In genomic region chrX:73824185-73825151, GRCm38 (mm10) we compare ENCODE assay signal across 9 mouse cellular contexts. TPM values are rescaled to one million over a fixed set of nuclear protein-coding genes. Genes with fewer than 3 reads are reported as not detected.
A peak's percentile ranks its signal among the peaks of the same experiment; 100 is the strongest.
DNase-seq lines count a peak whose midpoint lies in the region; ATAC-seq and TF ChIP-seq lines count a peak whose summit lies in the region.
"Had no signal": no experiment of that assay in that cellular context is flagged by ENCODE, and none has a peak within 500 bp of the region (broad histone marks: within the 10 kb centered on the region; RNA-seq: fewer than 3 reads in every experiment).

TSS of gene Pdzd4 (minus strand) at chrX:73824969.

- no peaks in the 10 kb centered on the region for H3K27me3 ChIP-seq in ES-Bruce4 (ENCODE audit: control insufficient read depth, insufficient read depth, low read length, poor library complexity, severe bottlenecking)
- no peaks in the 10 kb centered on the region for H3K27me3 ChIP-seq in forebrain, embryonic 14.5 days (replicated peaks; ENCODE audit: control insufficient read depth, insufficient read depth, low read length)
- peaks cover 17% of the 10 kb centered on the region; the same call in 1 of the 2 replicates for H3K27me3 ChIP-seq in lung, embryonic 15.5 days

- no peaks in the 10 kb centered on the region for H3K4me1 ChIP-seq in ES-Bruce4 (ENCODE audit: control insufficient read depth, insufficient read depth, low read length)
- H3K4me1 ChIP-seq in brown adipose tissue, adult 24 weeks (ENCODE audit: control insufficient read depth, insufficient read depth, insufficient read length, low read length): no peaks in the 10 kb centered on the region; the same call in 1 of the 2 replicates
- no peaks in the 10 kb centered on the region for H3K4me1 ChIP-seq in forebrain, embryonic 14.5 days (ENCODE audit: control insufficient read depth, insufficient read depth, low read length)
- H3K4me1 ChIP-seq in lung, embryonic 15.5 days: no peaks in the 10 kb centered on the region

- peak; percentile 87 for ATAC-seq in forebrain, embryonic 14.5 days
- ATAC-seq in lung, embryonic 15.5 days (ENCODE audit: borderline replicate concordance, extremely low read depth, low FRiP score, low TSS enrichment): peak; percentile 77

- peak within 1 kb of the TSS; percentile 81 for H3K9ac ChIP-seq in ES-Bruce4 (ENCODE audit: low read depth, poor library complexity, severe bottlenecking)
- H3K9ac ChIP-seq in forebrain, embryonic 14.5 days (ENCODE audit: low read length): peak within 1 kb of the TSS; percentile 81
- H3K9ac ChIP-seq in lung, embryonic 15.5 days: peak within 1 kb of the TSS; percentile 58

- no peaks in the 10 kb centered on the region for H3K36me3 ChIP-seq in ES-Bruce4 (ENCODE audit: control insufficient read depth, insufficient read depth, low read length, poor library complexity, severe bottlenecking)
- no peaks in the 10 kb centered on the region for H3K36me3 ChIP-seq in forebrain, embryonic 14.5 days (ENCODE audit: control insufficient read depth, insufficient read depth, low read length)
- H3K36me3 ChIP-seq in lung, embryonic 15.5 days: no peaks in the 10 kb centered on the region

- peak within 1 kb of the TSS; percentile 59 for H3K4me2 ChIP-seq in forebrain, embryonic 14.5 days (ENCODE audit: low read length)
- peak within 1 kb of the TSS; percentile 82 for H3K4me2 ChIP-seq in lung, embryonic 15.5 days

- peak within 1 kb of the TSS; percentile 91 for H3K4me3 ChIP-seq in ES-Bruce4 (ENCODE audit: low read depth, low read length)
- H3K4me3 ChIP-seq in brown adipose tissue, adult 24 weeks (ENCODE audit: insufficient read depth, low read depth, low read length): peak within 1 kb of the TSS; percentile 75
- H3K4me3 ChIP-seq in forebrain, embryonic 14.5 days (ENCODE audit: low read depth, low read length): peak within 1 kb of the TSS; percentile 58
- H3K4me3 ChIP-seq in lung, embryonic 15.5 days: peak within 1 kb of the TSS; percentile 53

- peak within 1 kb of the TSS; percentile 55 for H3K27ac ChIP-seq in ES-Bruce4 (ENCODE audit: insufficient read depth, low read length)
- H3K27ac ChIP-seq in brown adipose tissue, adult 24 weeks (replicated peaks; ENCODE audit: low read depth, low read length): no peak within 1 kb of the TSS
- H3K27ac ChIP-seq in forebrain, embryonic 14.5 days (ENCODE audit: low read depth, low read length): peak within 1 kb of the TSS; percentile 88
- peak within 1 kb of the TSS; percentile 4; the same call in 1 of the 2 replicates for H3K27ac ChIP-seq in lung, embryonic 15.5 days
- H3K27ac ChIP-seq: macrophage had no signal

- WGBS in forebrain, embryonic 14.5 days: 33% methylated on average over 65 of the region's 84 CpGs
- 10% methylated on average over 47 of the region's 84 CpGs for WGBS in lung, embryonic 15.5 days

- no peak for TF ChIP-seq POLR2A in ES-Bruce4 (IDR thresholded peaks at IDR 0.05; ENCODE audit: insufficient read depth, low read length)

- H3K9me3 ChIP-seq in ES-Bruce4 (replicated peaks; ENCODE audit: control insufficient read depth, insufficient read depth, low read length, poor library complexity, severe bottlenecking): no peaks in the 10 kb centered on the region
- H3K9me3 ChIP-seq in forebrain, embryonic 14.5 days (replicated peaks; ENCODE audit: control insufficient read depth, low read length): no peaks in the 10 kb centered on the region
- H3K9me3 ChIP-seq in lung, embryonic 15.5 days: no peaks in the 10 kb centered on the region

- TF ChIP-seq EP300 in ES-Bruce4 (IDR thresholded peaks at IDR 0.05; ENCODE audit: insufficient read depth, low read depth, low read length): peak; percentile 47; the same call in 1 of the 2 replicates

- DNase-seq in forebrain, embryonic 14.5 days (ENCODE audit: low spot score): peak; percentile 87
- peak; percentile 56 for DNase-seq in heart, postnatal 14 days
- peak; percentile 63 for DNase-seq in layer of hippocampus, adult 9-11 months
- DNase-seq in retina, postnatal 1 day: peak; percentile 83
- DNase-seq in urinary bladder, postnatal 25 days (ENCODE audit: low spot score): peak; percentile 26

- TF ChIP-seq CTCF in ES-Bruce4 (IDR thresholded peaks at IDR 0.05; ENCODE audit: low read depth, low read length): no peak

- intact Hi-C loops in heart, postnatal 14 days (cut with DNase I): no loop called here

RNA-seq across cellular contexts. Expression of gene Pdzd4, which starts in this region (rescaled TPM):
- polyA plus RNA-seq in ES-Bruce4 (2011; ENCODE audit: insufficient read depth, insufficient read length, low read depth, missing spikeins): 22.0 and 24.1 TPM in 2 replicates
- 0.36 and 0.58 TPM in 2 replicates for polyA plus RNA-seq in brown adipose tissue, adult 24 weeks (2012; ENCODE audit: insufficient read depth, insufficient read length, missing spikeins)
- polyA plus RNA-seq in forebrain, embryonic 14.5 days (2014; fragmentation: Nextera tagmentation; extraction: Ambion mirVana): 5.4 and 8.0 TPM in 2 replicates
- total RNA-seq in heart, postnatal 14 days (2021): 1 to 10 TPM; 2.0 to 2.1 TPM
- 0.47 and 0.67 TPM in 2 replicates for polyA plus RNA-seq in lung, embryonic 15.5 days (2015; fragmentation: Nextera tagmentation; extraction: Ambion mirVana)

Comparison
In these comparisons a context has a peak if more than half of its experiments do, and no peak if none do; other contexts are left out.
1. Peak in ATAC-seq, H3K4me3 ChIP-seq, H3K27ac ChIP-seq, H3K9ac ChIP-seq and H3K4me2 ChIP-seq in lung, embryonic 15.5 days; RNA of the gene not detected or under 1 TPM.
2. DNase-seq: peak in every context shown above with its lines; median percentile 87 in forebrain, embryonic 14.5 days; 83 in retina, postnatal 1 day; 63 in layer of hippocampus, adult 9-11 months; 56 in heart, postnatal 14 days; 26 in urinary bladder, postnatal 25 days.